Mouse (Mus musculus) forebrain, postnatal 0 days (tissue): Measurements from ENCODE around the gene Gm10488. TPM values are rescaled to one million over a fixed set of nuclear protein-coding genes. Genes with fewer than 3 reads are reported as not detected.
"Not testable (repeated sequence)": the region's sequence is repeated elsewhere in the genome, so short reads cannot be mapped to it uniquely, and the experiment has no call there.

ENCODE experiments used
- ATAC-seq: fragments of 200-750 bp; cut with Nextera tagmentation; 2 replicates; pipeline ENCODE4 v1.8.0; 2017; ENCODE audit warnings: mild to moderate bottlenecking, moderate library complexity
- DNase-seq: peaks from one replicate; pipeline ENCODE4 v3.0.0-alpha.2; 2015
- H3K27ac ChIP-seq: fragments of 300-500 bp; sonication (generic); 2 replicates; pipeline ENCODE4 v1.5.1; 2014; ENCODE audit warnings: low read depth, mild to moderate bottlenecking, antibody characterized with exemption, low read length, moderate library complexity, mixed read lengths
- H3K27me3 ChIP-seq: fragments of 300-500 bp; sonication (generic); 2 replicates; pipeline ENCODE4 v1.6.1; 2014; ENCODE audit warnings: mild to moderate bottlenecking, low read length, mixed read lengths; ENCODE audit not compliant: insufficient read depth
- H3K36me3 ChIP-seq: fragments of 300-500 bp; sonication (generic); 2 replicates; pipeline ENCODE4 v1.6.1; 2014; ENCODE audit warnings: mild to moderate bottlenecking, moderate library complexity; ENCODE audit not compliant: insufficient read depth
- H3K4me1 ChIP-seq: fragments of 300-500 bp; sonication (generic); 2 replicates; pipeline ENCODE4 v1.6.1; 2014; ENCODE audit warnings: antibody characterized with exemption; ENCODE audit not compliant: insufficient read depth
- H3K4me2 ChIP-seq: fragments of 300-500 bp; sonication (generic); 2 replicates; pipeline ENCODE4 v1.6.1; 2014; ENCODE audit warnings: low read depth, mild to moderate bottlenecking, moderate library complexity
- H3K4me3 ChIP-seq: fragments of 300-500 bp; sonication (generic); 2 replicates; pipeline ENCODE4 v1.5.1; 2014; ENCODE audit warnings: low read depth, low read length, mixed read lengths
- H3K9ac ChIP-seq: fragments of 300-500 bp; sonication (generic); 2 replicates; pipeline ENCODE4 v1.6.1; 2014; ENCODE audit warnings: mild to moderate bottlenecking
- H3K9me3 ChIP-seq: fragments of 300-500 bp; sonication (generic); 2 replicates; pipeline ENCODE4 v1.6.1; 2016; ENCODE audit warnings: low read length
- WGBS: fragments of 180-500 bp; shearing (Covaris S2); extraction: QIAGEN DNeasy Blood & Tissue Kit; methylation state at CpG from one replicate; pipeline ENCODE4 v1.1.7; 2014; 5-methylcytosine and 5-hydroxymethylcytosine counted together
- microRNA-seq, 2 experiments: library from miRNA; unstranded; fragments of <30 nt; microRNA quantifications; one replicate each; pipeline ENCODE4; 2016
- polyA plus RNA-seq: library from polyadenylated mRNA; unstranded; fragments of >200 nt; fragmentation: Nextera tagmentation; extraction: Ambion mirVana; gene quantifications from 2 replicates; pipeline ENCODE4 v1.2.1, GENCODE M21; 2015
- total RNA-seq: library from RNA; depleted of rRNA; stranded (reverse); fragments of >200 nt; gene quantifications from 2 replicates; pipeline ENCODE4 v1.2.3, GENCODE M21; 2014; rRNA removed

The Gm10488 gene
- total RNA-seq (not detected in 2 replicates), polyA plus RNA-seq (not detected in 2 replicates)

DNA sequence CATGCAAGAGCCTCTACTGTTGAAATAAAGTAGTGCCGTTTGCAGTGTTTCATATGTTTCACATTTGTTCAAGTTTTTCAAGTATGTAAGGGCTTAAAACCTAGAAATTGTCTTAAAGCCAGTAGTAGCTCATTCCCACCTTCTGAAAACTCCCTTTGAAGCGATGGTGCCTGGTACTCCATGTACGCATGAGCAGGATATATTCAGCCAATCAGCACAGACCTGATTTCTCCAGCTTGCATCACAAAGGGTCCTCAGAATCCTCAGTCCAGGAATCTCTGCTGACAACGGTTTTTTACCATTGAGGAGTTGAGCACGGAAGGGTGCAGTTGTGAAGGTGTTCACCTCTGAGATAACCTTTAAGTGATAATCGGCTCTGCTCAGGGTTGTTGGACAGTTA is at the start of gene Gm10488:
TSS of gene Gm10488 (plus strand) at position 301 of the 400 bp plus-strand sequence.
- not testable (repeated sequence) for H3K36me3 ChIP-seq, H3K27ac ChIP-seq, ATAC-seq, H3K9ac ChIP-seq, H3K4me3 ChIP-seq, H3K27me3 ChIP-seq, H3K9me3 ChIP-seq, H3K4me1 ChIP-seq, H3K4me2 ChIP-seq, DNase-seq
- WGBS, result no CpG with 5 or more reads among the region's 6 CpGs

Small RNA genes lying within 50 kb of the gene (microRNA-seq; reads per million reads assigned to microRNA genes)
- 0 reads per million in 2 experiments for gene Gm44298
